Mouse (Mus musculus) midbrain, embryonic 15.5 days (tissue): ENCODE data around the gene Lef1. TPM values are rescaled to one million over a fixed set of nuclear protein-coding genes. Genes with fewer than 3 reads are reported as not detected.

Source experiments
- ATAC-seq: fragments of 200-750 bp; cut with Nextera tagmentation; replicated peaks from 2 replicates; pipeline ENCODE4 v1.8.0; 2017; ENCODE audit warnings: moderate TSS enrichment
- H3K27ac ChIP-seq: fragments of 300-500 bp; sonication (generic); 2 replicates; pipeline ENCODE4 v1.5.1; 2015; ENCODE audit warnings: mild to moderate bottlenecking, inconsistent platforms
- H3K27me3 ChIP-seq: fragments of 300-500 bp; sonication (generic); replicated peaks from 2 replicates; pipeline ENCODE4 v1.6.1; 2015; ENCODE audit warnings: inconsistent platforms
- H3K36me3 ChIP-seq: fragments of 300-500 bp; sonication (generic); replicated peaks from 2 replicates; pipeline ENCODE4 v1.6.1; 2015; ENCODE audit warnings: inconsistent platforms
- H3K4me1 ChIP-seq: fragments of 300-500 bp; sonication (generic); 2 replicates; pipeline ENCODE4 v1.6.1; 2015; ENCODE audit warnings: inconsistent platforms
- H3K4me2 ChIP-seq: fragments of 300-500 bp; sonication (generic); 2 replicates; pipeline ENCODE4 v1.6.1; 2015; ENCODE audit warnings: inconsistent platforms, mild to moderate bottlenecking, moderate library complexity
- H3K4me3 ChIP-seq: fragments of 300-500 bp; sonication (generic); 2 replicates; pipeline ENCODE4 v1.5.1; 2015; ENCODE audit warnings: mild to moderate bottlenecking, inconsistent platforms
- H3K9ac ChIP-seq: fragments of 300-500 bp; sonication (generic); 2 replicates; pipeline ENCODE4 v1.6.1; 2015; ENCODE audit warnings: mild to moderate bottlenecking, inconsistent platforms
- H3K9me3 ChIP-seq: fragments of 300-500 bp; sonication (generic); 2 replicates; pipeline ENCODE4 v1.6.1; 2016; ENCODE audit warnings: inconsistent platforms
- WGBS: fragments of 180-500 bp; shearing (Covaris S2); methylation state at CpG from one replicate; pipeline ENCODE4 v1.1.7; 2015; ENCODE audit warnings: mixed read lengths; 5-methylcytosine and 5-hydroxymethylcytosine counted together
- polyA plus RNA-seq: library from polyadenylated mRNA; unstranded; fragments of >200 nt; fragmentation: Nextera tagmentation; extraction: Ambion mirVana; gene quantifications from 2 replicates; pipeline ENCODE4 v1.2.1, GENCODE M21; 2015

The Lef1 gene
- polyA plus RNA-seq, 1 experiment from 2014 or later = 79.6 TPM

DNA sequence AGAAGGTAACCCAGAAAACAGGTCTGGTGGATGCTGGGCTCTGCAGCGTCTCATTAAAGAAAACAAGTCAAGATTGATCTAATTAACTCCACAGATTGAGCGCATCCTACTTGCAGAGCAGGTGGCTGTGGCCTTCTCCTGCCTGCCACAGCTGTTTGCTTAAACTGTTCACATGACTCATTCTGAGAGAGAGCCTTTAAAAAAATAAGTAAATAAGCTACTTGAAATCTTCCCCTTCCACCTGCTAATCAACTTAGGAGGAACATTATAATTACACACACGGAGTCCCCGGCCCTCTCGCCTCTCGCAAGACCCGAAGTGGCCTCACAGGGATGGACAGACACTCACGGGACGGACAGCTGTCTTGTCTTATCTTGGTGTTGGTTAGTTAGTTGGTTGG, 44.3 kb downstream of the Lef1 start:
- H3K4me1 ChIP-seq = peaks cover 32% of the 10 kb centered on the region
- no peak for ATAC-seq

GRCm38 (mm10) chr3:131155066-131155465, 44.8 kb downstream of the Lef1 start:
- ATAC-seq = no peak
- Histone ChIP-seq H3K9me3 (no peaks in the 10 kb centered on the region), H3K9ac (no peak overlapping the region), H3K27me3 (no peaks in the 10 kb centered on the region), H3K4me3 (no peak overlapping the region), H3K36me3 (no peaks in the 10 kb centered on the region), H3K27ac (no peak overlapping the region), H3K4me2 (no peak overlapping the region), H3K4me1 (peaks cover 32% of the 10 kb centered on the region)
- WGBS = 79% methylated on average over 7 of the region's 7 CpGs

More for the DNA sequence above, 44.3 kb downstream of the Lef1 start:
- no peak overlapping the region for H3K4me2 ChIP-seq
- no peaks in the 10 kb centered on the region for H3K27me3 ChIP-seq
- no peak overlapping the region for H3K9ac ChIP-seq
- no peaks in the 10 kb centered on the region for H3K36me3 ChIP-seq
- WGBS = 72% methylated on average over 9 of the region's 9 CpGs
- no peak overlapping the region for H3K27ac ChIP-seq
- no peak overlapping the region for H3K4me3 ChIP-seq
- no peaks in the 10 kb centered on the region for H3K9me3 ChIP-seq

- no peaks in the 10 kb centered on the region for H3K36me3 ChIP-seq
- H3K4me2 ChIP-seq = no peak overlapping the region
- H3K4me3 ChIP-seq = no peak overlapping the region
- WGBS = 28% methylated on average over 3 of the region's 3 CpGs
- no peaks in the 10 kb centered on the region for H3K27me3 ChIP-seq
- no peak for ATAC-seq
- H3K9ac ChIP-seq = no peak overlapping the region
- H3K27ac ChIP-seq = 0 out of 2 replicates have a peak overlapping the region, but pooled peaks have one; percentile 57
- no peaks in the 10 kb centered on the region for H3K9me3 ChIP-seq
- peaks cover 36% of the 10 kb centered on the region for H3K4me1 ChIP-seq
Observed at GRCm38 (mm10) chr3:131155657-131156056, 45.4 kb downstream of the Lef1 start.

- no peak overlapping the region for H3K27ac ChIP-seq
- no peaks in the 10 kb centered on the region for H3K9me3 ChIP-seq
- no peak overlapping the region for H3K9ac ChIP-seq
- H3K4me3 ChIP-seq = no peak overlapping the region
- H3K4me2 ChIP-seq = no peak overlapping the region
- 0 out of 2 replicates have a peak, but pooled peaks have one; percentile 10 for ATAC-seq
- WGBS = 39% methylated on average over 11 of the region's 11 CpGs
- peaks cover 43% of the 10 kb centered on the region for H3K4me1 ChIP-seq
- H3K27me3 ChIP-seq = no peaks in the 10 kb centered on the region
- no peaks in the 10 kb centered on the region for H3K36me3 ChIP-seq
Observed at GRCm38 (mm10) chr3:131156377-131156776, 46.1 kb downstream of the Lef1 start.

GRCm38 (mm10) chr3:131157471-131157870, 47.2 kb downstream of the Lef1 start:
- WGBS = 47% methylated on average over 7 of the region's 7 CpGs
- Histone ChIP-seq H3K9me3 (no peaks in the 10 kb centered on the region), H3K36me3 (no peaks in the 10 kb centered on the region), H3K27me3 (no peaks in the 10 kb centered on the region), H3K4me1 (peaks cover 43% of the 10 kb centered on the region), H3K9ac (no peak overlapping the region), H3K4me2 (no peak overlapping the region), H3K4me3 (no peak overlapping the region), H3K27ac (no peak overlapping the region)
- no peak for ATAC-seq

- Histone ChIP-seq H3K27me3 (no peaks in the 10 kb centered on the region), H3K4me3 (no peak overlapping the region), H3K36me3 (no peaks in the 10 kb centered on the region), H3K9me3 (no peaks in the 10 kb centered on the region), H3K4me2 (no peak overlapping the region), H3K9ac (no peak overlapping the region), H3K27ac (no peak overlapping the region), H3K4me1 (peaks cover 43% of the 10 kb centered on the region)
- WGBS = 46% methylated on average over 12 of the region's 12 CpGs
- no peak for ATAC-seq
Observed at GRCm38 (mm10) chr3:131159204-131159760, 49.0 kb downstream of the Lef1 start.

DNA sequence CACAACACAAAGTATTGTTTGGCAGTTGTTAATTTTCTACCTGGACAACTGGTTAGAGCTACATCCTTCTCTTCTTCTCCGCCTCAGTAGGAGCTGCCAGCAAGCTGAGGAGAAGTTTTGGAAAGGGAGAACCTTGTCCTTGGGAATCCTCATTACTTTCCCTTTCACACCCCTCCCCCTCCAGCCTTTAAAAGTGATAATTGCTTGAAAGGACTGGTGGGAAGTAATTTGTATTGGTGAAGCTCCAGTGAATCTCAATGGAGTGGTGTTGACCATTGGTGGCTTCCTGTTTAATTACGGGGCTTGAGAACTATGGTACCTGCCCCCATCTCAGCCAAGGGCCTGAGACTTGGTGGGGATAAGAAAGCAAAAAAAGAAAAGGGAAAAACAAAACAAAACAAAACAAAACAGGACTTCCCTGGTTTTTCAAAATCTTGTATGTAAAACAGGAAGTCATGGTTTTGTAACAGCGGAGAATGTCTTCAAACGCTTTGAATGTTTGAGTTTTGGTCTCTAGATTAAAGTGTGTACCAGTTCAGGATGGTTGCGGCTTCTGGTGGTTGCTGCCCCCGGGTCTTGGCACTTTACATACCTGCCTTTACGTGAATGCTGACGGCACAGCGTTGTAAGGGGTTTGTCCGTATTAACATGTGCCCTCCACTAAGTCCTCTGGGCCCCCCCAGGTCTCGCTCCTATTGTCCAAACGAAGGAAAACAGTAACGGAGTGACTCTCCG, 49.8 kb downstream of the Lef1 start:
- ATAC-seq = no peak
- Histone ChIP-seq H3K9ac (no peak overlapping the region), H3K27ac (no peak overlapping the region), H3K27me3 (no peaks in the 10 kb centered on the region), H3K4me1 (peaks cover 42% of the 10 kb centered on the region), H3K4me3 (no peak overlapping the region), H3K9me3 (no peaks in the 10 kb centered on the region), H3K4me2 (no peak overlapping the region), H3K36me3 (no peaks in the 10 kb centered on the region)
- 58% methylated on average over 14 of the region's 14 CpGs for WGBS

DNA sequence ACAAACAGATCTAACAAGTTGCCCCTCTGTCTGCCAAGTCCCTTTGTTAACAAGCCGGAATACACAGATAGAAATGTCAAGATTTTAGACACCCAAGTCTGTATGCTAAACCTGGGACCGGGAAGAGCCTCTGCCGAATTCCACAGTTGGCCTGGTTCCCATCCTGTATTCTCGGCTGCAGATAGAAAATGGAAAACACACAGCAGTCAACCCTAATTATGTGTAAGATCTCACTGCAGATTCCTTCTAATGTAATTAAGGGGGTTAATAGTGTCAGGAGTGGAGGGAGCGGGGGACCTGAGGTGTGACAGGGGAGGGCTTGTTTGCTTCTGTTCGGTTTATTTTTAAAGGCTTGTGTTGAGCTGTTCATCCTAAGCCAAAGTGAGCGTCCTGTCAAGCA, 50.6 kb downstream of the Lef1 start:
- H3K4me2 ChIP-seq = no peak overlapping the region
- no peaks in the 10 kb centered on the region for H3K27me3 ChIP-seq
- H3K9ac ChIP-seq = no peak overlapping the region
- H3K27ac ChIP-seq = no peak overlapping the region
- peaks cover 33% of the 10 kb centered on the region for H3K4me1 ChIP-seq
- WGBS = 58% methylated on average over 7 of the region's 7 CpGs
- H3K36me3 ChIP-seq = no peaks in the 10 kb centered on the region
- H3K9me3 ChIP-seq = no peaks in the 10 kb centered on the region
- H3K4me3 ChIP-seq = no peak overlapping the region
- ATAC-seq = no peak

DNA sequence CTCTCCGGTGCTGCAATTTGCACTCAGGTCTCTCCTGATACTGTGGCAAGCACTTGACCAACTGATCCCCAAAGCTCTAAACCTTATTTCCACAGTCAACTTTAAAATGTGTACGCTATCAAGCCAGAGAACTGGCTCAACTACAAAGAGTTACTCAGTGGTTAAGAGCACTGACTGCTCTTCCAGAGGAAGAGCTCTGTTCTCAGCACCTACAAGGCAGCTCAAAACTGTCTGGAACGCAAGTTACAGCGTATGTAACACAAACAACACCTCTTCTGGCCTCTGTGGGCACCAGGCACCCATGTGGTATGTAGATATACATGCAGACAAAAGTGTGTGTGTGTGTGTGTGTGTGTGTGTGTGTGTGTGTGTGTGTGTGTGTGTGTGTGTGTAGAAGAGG, 57.5 kb downstream of the Lef1 start:
- Histone ChIP-seq H3K4me3 (no peak overlapping the region), H3K4me2 (no peak overlapping the region), H3K4me1 (peaks cover 10% of the 10 kb centered on the region; the same call in 1 of the 2 replicates), H3K9ac (no peak overlapping the region), H3K27me3 (no peaks in the 10 kb centered on the region), H3K9me3 (no peaks in the 10 kb centered on the region), H3K36me3 (no peaks in the 10 kb centered on the region), H3K27ac (no peak overlapping the region)
- no peak for ATAC-seq
- 98% methylated on average over 4 of the region's 4 CpGs for WGBS

DNA sequence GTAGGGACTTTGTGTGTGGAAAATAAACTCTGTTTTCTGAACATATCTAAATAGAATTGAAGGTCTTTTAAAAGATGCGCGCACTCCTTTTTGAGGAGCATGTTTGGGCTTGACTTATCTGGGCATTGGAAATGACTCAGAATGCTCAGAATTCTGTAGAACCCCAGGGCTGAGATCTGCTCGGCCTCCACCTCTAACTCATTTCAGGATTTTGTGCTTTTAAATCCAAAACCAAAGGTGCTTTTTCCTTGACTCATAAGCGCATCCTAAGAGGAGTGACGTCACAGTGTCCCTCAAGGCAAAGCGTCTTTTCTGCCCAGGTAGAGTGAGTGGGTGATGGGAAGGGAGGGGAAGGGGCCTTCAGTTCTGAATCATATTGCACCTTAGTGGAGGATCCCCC, 58.9 kb downstream of the Lef1 start:
- Histone ChIP-seq H3K4me2 (no peak overlapping the region), H3K27me3 (no peaks in the 10 kb centered on the region), H3K4me1 (peaks cover 10% of the 10 kb centered on the region; the same call in 1 of the 2 replicates), H3K9me3 (no peaks in the 10 kb centered on the region), H3K36me3 (no peaks in the 10 kb centered on the region), H3K4me3 (no peak overlapping the region), H3K9ac (no peak overlapping the region), H3K27ac (no peak overlapping the region)
- WGBS = 92% methylated on average over 6 of the region's 6 CpGs
- no peak for ATAC-seq

DNA sequence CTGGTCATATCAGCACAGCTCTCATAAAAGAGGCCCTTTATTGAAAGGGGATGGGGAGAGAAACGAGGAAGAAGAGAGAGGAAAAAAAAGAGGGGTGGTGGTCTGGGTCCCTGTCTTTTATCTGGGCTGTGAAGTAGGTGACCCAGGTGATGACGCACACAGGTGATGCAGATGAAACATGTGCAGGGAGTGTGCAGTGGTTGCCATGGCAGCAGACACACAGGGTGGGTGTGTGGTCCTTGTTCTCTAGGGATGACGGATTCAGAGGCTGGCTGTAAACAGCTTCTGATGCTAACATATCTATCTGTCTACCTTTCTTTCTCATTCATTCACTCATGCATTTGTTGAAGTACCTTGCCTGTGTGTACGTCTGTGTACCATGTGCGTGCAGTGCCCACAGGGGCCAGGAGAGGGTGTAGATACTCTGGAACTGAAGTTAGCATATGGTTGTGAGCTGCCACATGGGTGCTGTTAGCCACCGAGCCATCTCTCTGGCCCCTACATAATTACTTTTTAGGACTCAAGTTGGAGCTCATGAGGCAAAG, 59.9 kb downstream of the Lef1 start:
- peak; percentile 41; the same call in 1 of the 2 replicates for ATAC-seq
- Histone ChIP-seq H3K36me3 (no peaks in the 10 kb centered on the region), H3K4me3 (no peak overlapping the region), H3K27me3 (no peaks in the 10 kb centered on the region), H3K9me3 (no peaks in the 10 kb centered on the region), H3K4me1 (peaks cover 10% of the 10 kb centered on the region; the same call in 1 of the 2 replicates), H3K9ac (no peak overlapping the region), H3K4me2 (no peak overlapping the region), H3K27ac (no peak overlapping the region)
- WGBS = 79% methylated on average over 6 of the region's 6 CpGs

- Histone ChIP-seq H3K4me3 (no peak overlapping the region), H3K27me3 (no peaks in the 10 kb centered on the region), H3K9me3 (no peaks in the 10 kb centered on the region), H3K27ac (peak overlapping the region; percentile 4; the same call in 1 of the 2 replicates), H3K4me1 (peaks cover 10% of the 10 kb centered on the region; the same call in 1 of the 2 replicates), H3K9ac (no peak overlapping the region), H3K36me3 (no peaks in the 10 kb centered on the region), H3K4me2 (no peak overlapping the region)
- no peak for ATAC-seq
- 46% methylated on average over 10 of the region's 11 CpGs for WGBS
Observed at GRCm38 (mm10) chr3:131171292-131171960, 61.2 kb downstream of the Lef1 start.
